Mouse (Mus musculus) MEL (cell line): Measurements from ENCODE around the gene Rhobtb1.

Experiments used
- CTCF ChIP-seq, 3 experiments: IDR thresholded peaks in 2 of 3; conservative IDR thresholded peaks in 1 of 3; 2 replicates each; pipeline ENCODE4 v1.5.1; 2011 to 2012; ENCODE audit warnings: low read length in 3 of 3, low read depth in 2 of 3, mild to moderate bottlenecking in 2 of 3, improper control_type of control experiment in 1 of 3, inconsistent platforms in 1 of 3, mixed read lengths in 1 of 3, moderate library complexity in 1 of 3; ENCODE audit not compliant: control insufficient read depth in 1 of 3, insufficient read depth in 1 of 3, poor library complexity in 1 of 3, severe bottlenecking in 1 of 3
- EP300 ChIP-seq, 2 experiments: IDR thresholded peaks; 2 replicates each; pipeline ENCODE4 v1.6.1; 2011; ENCODE audit warnings: improper control_type of control experiment in 2 of 2, low read length in 2 of 2, low read depth in 1 of 2, mild to moderate bottlenecking in 1 of 2
- GABPA ChIP-seq: IDR thresholded peaks from 2 replicates; pipeline ENCODE4 v1.6.1; 2012; ENCODE audit warnings: low read depth, mild to moderate bottlenecking, inconsistent platforms, low read length, improper control_type of control experiment, moderate library complexity
- MAFK ChIP-seq: IDR thresholded peaks from 2 replicates; pipeline ENCODE4 v1.6.1; 2011; ENCODE audit warnings: low read depth, mild to moderate bottlenecking, low read length, improper control_type of control experiment, borderline replicate concordance
- NELFE ChIP-seq: IDR thresholded peaks from 2 replicates; pipeline ENCODE4 v1.6.1; 2011; ENCODE audit warnings: low read depth, low read length, improper control_type of control experiment
- NRF1 ChIP-seq: IDR thresholded peaks from 2 replicates; pipeline ENCODE4 v1.6.1; 2014; ENCODE audit warnings: low read depth, mild to moderate bottlenecking, inconsistent platforms, low read length, improper control_type of control experiment, moderate library complexity; ENCODE audit not compliant: poor library complexity, insufficient read depth, severe bottlenecking
- POLR2AphosphoS2 ChIP-seq: IDR thresholded peaks from 2 replicates; pipeline ENCODE4 v1.6.1; 2011; ENCODE audit warnings: low read length, improper control_type of control experiment
- POLR2AphosphoS5 ChIP-seq: IDR thresholded peaks from 2 replicates; pipeline ENCODE4 v1.6.1; 2012; ENCODE audit warnings: low read depth, borderline replicate concordance, mild to moderate bottlenecking, inconsistent platforms, low read length, moderate library complexity, mixed read lengths
- TBP ChIP-seq: IDR thresholded peaks from 2 replicates; pipeline ENCODE4 v1.8.0; 2011; ENCODE audit warnings: low read depth, low read length, improper control_type of control experiment
- ZC3H11A ChIP-seq: IDR thresholded peaks from 2 replicates; pipeline ENCODE4 v1.6.1; 2012; ENCODE audit warnings: low read depth, mild to moderate bottlenecking, inconsistent platforms, low read length, improper control_type of control experiment

DNA sequence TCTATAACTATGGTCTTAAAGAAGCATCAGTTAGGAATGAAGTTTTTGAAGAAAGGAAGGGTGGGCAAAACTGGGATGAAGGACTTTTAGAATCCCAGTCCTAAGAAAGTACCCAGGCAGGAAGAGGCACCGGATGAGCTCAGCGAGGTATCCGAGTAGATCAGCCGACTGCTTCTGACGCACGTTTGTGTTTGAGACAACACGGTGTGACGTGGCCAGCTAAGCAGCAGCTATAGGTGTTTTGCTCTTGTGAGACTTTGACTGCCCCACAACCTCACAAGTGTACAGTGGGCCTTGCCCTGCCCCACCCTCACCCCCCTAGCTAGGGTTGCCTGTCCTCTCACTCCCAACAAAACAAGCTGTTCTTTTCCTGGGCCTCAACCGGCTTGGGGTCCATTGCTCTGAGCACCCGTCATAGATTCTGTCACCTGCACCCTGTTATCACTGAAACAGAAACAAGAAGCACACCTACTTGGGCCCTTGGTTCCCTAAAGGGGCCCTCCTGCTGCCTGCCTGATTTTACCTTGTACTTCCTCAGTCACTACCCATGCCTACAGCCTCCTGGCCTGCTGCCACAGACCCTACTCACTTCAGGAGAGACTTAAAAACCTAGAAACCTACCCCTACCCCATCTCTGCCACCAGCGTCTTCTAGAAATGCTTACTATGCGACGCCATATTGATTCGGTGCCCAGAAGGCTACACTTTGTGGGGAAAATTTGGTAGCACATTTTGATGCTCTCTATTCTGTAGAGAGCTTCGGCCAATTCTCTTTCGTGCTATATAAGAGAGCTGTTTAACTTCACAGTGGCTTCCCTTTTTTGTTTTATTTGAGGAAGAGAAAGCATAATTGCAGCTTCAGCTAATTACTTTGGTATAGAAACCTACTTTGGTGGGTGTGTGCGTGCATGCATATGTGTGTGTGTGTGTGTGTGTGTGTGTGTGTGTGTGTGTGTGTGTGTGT is 101.2 kb downstream of the Rhobtb1 start:
- TF ChIP-seq EP300 (IDR thresholded peaks at IDR 0.05; ENCODE audit: low read depth in 1 of 2, low read length in 2 of 2), result no peak
- no peak for TF ChIP-seq MAFK
- no peak for TF ChIP-seq NRF1
- TF ChIP-seq CTCF (IDR thresholded peaks at IDR 0.05 in 2 of 3, conservative IDR thresholded peaks at IDR 0.05 in 1 of 3; ENCODE audit: control insufficient read depth in 1 of 3, insufficient read depth in 1 of 3, low read depth in 2 of 3, low read length in 3 of 3, poor library complexity in 1 of 3, severe bottlenecking in 1 of 3), result no peak
- TF ChIP-seq POLR2AphosphoS2, result no peak
- no peak for TF ChIP-seq NELFE
- no peak for TF ChIP-seq GABPA
- no peak for TF ChIP-seq POLR2AphosphoS5
- TF ChIP-seq TBP, result no peak
- TF ChIP-seq ZC3H11A, result no peak
